Mouse (Mus musculus): ENCODE data around the gene Aktip.

DNA sequence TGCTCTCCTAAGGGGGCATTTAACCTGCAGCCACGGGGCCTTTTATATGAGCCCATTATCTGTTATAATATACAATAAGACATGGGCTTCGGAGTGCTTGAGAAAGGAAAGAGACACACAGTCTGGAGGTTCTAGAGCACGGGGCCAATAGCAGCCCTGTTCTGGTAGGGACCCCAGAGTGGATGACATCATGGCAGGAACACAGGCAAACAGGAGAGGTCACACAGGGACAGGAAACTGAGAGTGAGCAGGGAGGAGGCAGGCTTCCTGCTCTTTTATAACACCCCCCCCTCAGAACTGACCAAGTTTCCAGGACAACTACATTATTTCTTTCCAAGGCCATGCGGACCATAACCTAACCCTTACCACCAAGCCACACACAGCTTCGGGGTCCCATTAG is 2.5 kb downstream of the Aktip start:
- TF ChIP-seq CTCF (IDR thresholded peaks at IDR 0.05; ENCODE audit: borderline replicate concordance, insufficient read depth, low read length) (no peak), POLR2A (IDR thresholded peaks at IDR 0.05; ENCODE audit: low read depth, low read length) (no peak)
